Mouse (Mus musculus): Measurements from ENCODE around the gene Zbtb24. TPM values are rescaled to one million over a fixed set of nuclear protein-coding genes. Genes with fewer than 3 reads are reported as not detected.

The Zbtb24 gene
- polyA plus RNA-seq, 2 experiments: 19.0 to 21.3 TPM

GRCm38 (mm10) chr10:41476171-41477017, 26.2 kb downstream of the Zbtb24 start, which contains the start of gene Mical1:
Gene Mical1, plus strand, starts transcription at chr10:41476314.
- no peaks in the 10 kb centered on the region for H3K27me3 ChIP-seq (ENCODE audit: control insufficient read depth, insufficient read depth, low read length)
- H3K4me3 ChIP-seq (replicated peaks; ENCODE audit: low read length): peak within 1 kb of the TSS; percentile 64
- DNase-seq (ENCODE audit: low spot score): peak; percentile 67
- H3K9ac ChIP-seq (ENCODE audit: low read depth, low read length, severe bottlenecking): peak within 1 kb of the TSS; percentile 76
- H3K27ac ChIP-seq (replicated peaks; ENCODE audit: low read depth, low read length): peak within 1 kb of the TSS; percentile 84
- peak; percentile 65; the same call in 1 of the 2 replicates for TF ChIP-seq POLR2A (IDR thresholded peaks at IDR 0.05; ENCODE audit: borderline replicate concordance, extremely low read depth, insufficient read depth, insufficient read length)
- peaks cover 26% of the 10 kb centered on the region for H3K36me3 ChIP-seq (ENCODE audit: control insufficient read depth, insufficient read depth, low read length)
- WGBS: 1% methylated on average over 35 of the region's 35 CpGs
- peak; percentile 71 for ATAC-seq (ENCODE audit: low FRiP score, low read depth)
- H3K4me1 ChIP-seq (ENCODE audit: control insufficient read depth, insufficient read depth, low read length): peaks cover 19% of the 10 kb centered on the region
- no peaks in the 10 kb centered on the region for H3K9me3 ChIP-seq (ENCODE audit: control insufficient read depth, low read length)
- peak within 1 kb of the TSS; percentile 67 for H3K4me2 ChIP-seq (replicated peaks; ENCODE audit: low read depth, low read length, severe bottlenecking)

DNA sequence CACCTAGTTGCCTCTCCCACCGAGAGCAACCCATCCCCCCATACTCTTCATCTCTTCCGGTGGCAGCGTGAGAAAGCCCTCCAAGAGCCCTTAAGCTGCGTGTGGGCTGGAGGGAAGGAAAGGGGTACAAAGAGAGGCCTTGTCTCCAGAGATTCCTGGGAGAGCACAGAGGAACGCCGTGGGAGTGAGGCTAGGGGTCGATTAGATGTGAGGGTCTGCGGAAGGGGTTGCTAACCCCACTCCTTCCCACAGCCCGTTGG, 26.8 kb downstream of the Zbtb24 start:
- no peak for TF ChIP-seq POLR2A (IDR thresholded peaks at IDR 0.05; ENCODE audit: borderline replicate concordance, extremely low read depth, insufficient read depth, insufficient read length)
- Histone ChIP-seq H3K9me3 (ENCODE audit: control insufficient read depth, low read length) (no peaks in the 10 kb centered on the region), H3K27me3 (ENCODE audit: control insufficient read depth, insufficient read depth, low read length) (no peaks in the 10 kb centered on the region), H3K4me1 (ENCODE audit: control insufficient read depth, insufficient read depth, low read length) (peaks cover 19% of the 10 kb centered on the region), H3K36me3 (ENCODE audit: control insufficient read depth, insufficient read depth, low read length) (peaks cover 32% of the 10 kb centered on the region), H3K9ac (ENCODE audit: low read depth, low read length, severe bottlenecking) (peak overlapping the region; percentile 76), H3K4me3 (replicated peaks; ENCODE audit: low read length) (peak overlapping the region; percentile 64), H3K4me2 (replicated peaks; ENCODE audit: low read depth, low read length, severe bottlenecking) (peak overlapping the region; percentile 67), H3K27ac (replicated peaks; ENCODE audit: low read depth, low read length) (peak overlapping the region; percentile 84)
- 3% methylated on average over 9 of the region's 9 CpGs for WGBS
- ATAC-seq (ENCODE audit: low FRiP score, low read depth) (peak; percentile 10; the same call in 1 of the 2 replicates), DNase-seq (ENCODE audit: low spot score) (peak; percentile 35)

DNA sequence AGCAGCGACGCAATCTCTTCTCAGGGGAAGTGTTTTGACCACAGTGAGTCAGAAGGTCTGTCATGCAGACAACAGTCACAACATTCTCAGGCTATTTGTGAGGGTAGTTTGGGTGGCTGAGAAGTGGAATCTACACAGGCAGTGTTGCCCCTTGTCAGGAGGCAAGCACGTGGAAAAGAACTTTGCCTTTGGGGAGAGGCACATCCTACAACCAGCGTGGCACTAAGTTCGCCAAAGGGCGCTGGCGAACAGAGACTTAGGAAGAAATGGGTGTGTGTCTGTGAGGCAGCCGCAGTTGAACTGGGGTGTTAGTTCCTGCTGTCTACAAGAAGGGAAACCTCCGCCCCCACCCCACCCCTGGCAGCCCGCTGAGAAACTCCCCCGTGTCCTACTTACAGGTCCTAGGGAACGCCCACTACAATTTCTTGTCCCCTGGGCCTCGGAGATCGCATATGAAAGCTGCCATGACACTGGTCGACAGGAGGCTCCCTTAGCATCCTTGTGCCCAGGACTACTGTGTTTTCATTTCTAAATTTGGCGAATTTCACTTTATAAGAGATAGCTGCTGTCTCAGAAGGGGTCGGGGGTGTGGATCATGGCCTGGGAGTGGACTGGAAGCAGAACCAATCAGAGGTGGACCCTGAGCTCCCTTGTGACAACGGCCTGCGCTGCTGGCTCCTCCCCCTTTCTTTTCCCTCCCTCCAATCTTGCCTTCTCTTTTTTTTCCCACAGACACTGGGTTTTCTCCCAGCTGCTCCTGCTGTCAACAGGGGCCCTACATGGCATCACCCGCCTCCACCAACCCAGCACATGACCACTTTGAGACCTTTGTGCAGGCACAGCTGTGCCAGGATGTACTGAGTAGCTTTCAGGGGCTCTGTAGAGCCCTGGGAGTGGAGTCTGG, 27.3 kb downstream of the Zbtb24 start:
- no peak for TF ChIP-seq POLR2A (IDR thresholded peaks at IDR 0.05; ENCODE audit: borderline replicate concordance, extremely low read depth, insufficient read depth, insufficient read length)
- DNase-seq (ENCODE audit: low spot score) (peak; percentile 72), ATAC-seq (ENCODE audit: low FRiP score, low read depth) (peak; percentile 76)
- Histone ChIP-seq H3K4me2 (replicated peaks; ENCODE audit: low read depth, low read length, severe bottlenecking) (peak overlapping the region; percentile 67), H3K4me3 (replicated peaks; ENCODE audit: low read length) (peak overlapping the region; percentile 64), H3K36me3 (ENCODE audit: control insufficient read depth, insufficient read depth, low read length) (peaks cover 38% of the 10 kb centered on the region), H3K27ac (replicated peaks; ENCODE audit: low read depth, low read length) (peak overlapping the region; percentile 84), H3K27me3 (ENCODE audit: control insufficient read depth, insufficient read depth, low read length) (no peaks in the 10 kb centered on the region), H3K9me3 (ENCODE audit: control insufficient read depth, low read length) (no peaks in the 10 kb centered on the region), H3K4me1 (ENCODE audit: control insufficient read depth, insufficient read depth, low read length) (peaks cover 19% of the 10 kb centered on the region), H3K9ac (ENCODE audit: low read depth, low read length, severe bottlenecking) (peak overlapping the region; percentile 76)
- 3% methylated on average over 20 of the region's 20 CpGs for WGBS

- no peaks in the 10 kb centered on the region for H3K27me3 ChIP-seq (ENCODE audit: control insufficient read depth, insufficient read depth, low read length)
- no peak for ATAC-seq (ENCODE audit: low FRiP score, low read depth)
- no peak overlapping the region for H3K27ac ChIP-seq (replicated peaks; ENCODE audit: low read depth, low read length)
- no peak for TF ChIP-seq POLR2A (IDR thresholded peaks at IDR 0.05; ENCODE audit: borderline replicate concordance, extremely low read depth, insufficient read depth, insufficient read length)
- no peak overlapping the region for H3K4me3 ChIP-seq (replicated peaks; ENCODE audit: low read length)
- H3K4me2 ChIP-seq (replicated peaks; ENCODE audit: low read depth, low read length, severe bottlenecking): no peak overlapping the region
- no peaks in the 10 kb centered on the region for H3K9me3 ChIP-seq (ENCODE audit: control insufficient read depth, low read length)
- peaks cover 13% of the 10 kb centered on the region for H3K4me1 ChIP-seq (ENCODE audit: control insufficient read depth, insufficient read depth, low read length)
- H3K36me3 ChIP-seq (ENCODE audit: control insufficient read depth, insufficient read depth, low read length): peaks cover 58% of the 10 kb centered on the region
- H3K9ac ChIP-seq (ENCODE audit: low read depth, low read length, severe bottlenecking): no peak overlapping the region
- WGBS: 96% methylated on average over 3 of the region's 3 CpGs
- no peak for DNase-seq (ENCODE audit: low spot score)
Measured at GRCm38 (mm10) chr10:41479961-41480360, 29.8 kb downstream of the Zbtb24 start.
